Mouse (Mus musculus): ENCODE measurements at regions not wholly inside any gene's neighbourhood (a gene's known extent, or its start where the extent isn't known, plus 50 kb on each side); places are given as distances from the start of the nearest gene placed in this dataset.

- DNase-seq (ENCODE audit: low read depth) = no peak
- TF ChIP-seq CTCF (IDR thresholded peaks at IDR 0.05; ENCODE audit: borderline replicate concordance, extremely low read depth, insufficient read depth, insufficient read length) (no peak), POLR2A (IDR thresholded peaks at IDR 0.05; ENCODE audit: borderline replicate concordance, extremely low read depth, insufficient read depth, insufficient read length, poor library complexity, severe bottlenecking) (no peak)
These were observed 377.9 kb upstream of the Nr2f1 start for GRCm38 (mm10) chr13:78577497-78577896.

- DNase-seq (ENCODE audit: low read depth) = peak; percentile 77
- TF ChIP-seq CTCF (IDR thresholded peaks at IDR 0.05; ENCODE audit: borderline replicate concordance, extremely low read depth, insufficient read depth, insufficient read length) (no peak), POLR2A (IDR thresholded peaks at IDR 0.05; ENCODE audit: borderline replicate concordance, extremely low read depth, insufficient read depth, insufficient read length, poor library complexity, severe bottlenecking) (no peak)
These were observed 377.0 kb upstream of the Nr2f1 start for GRCm38 (mm10) chr13:78576300-78577296.

GRCm38 (mm10) chr13:78571093-78571492, 371.5 kb upstream of the Nr2f1 start:
- peak; percentile 64 for DNase-seq (ENCODE audit: low read depth)
- TF ChIP-seq CTCF (IDR thresholded peaks at IDR 0.05; ENCODE audit: borderline replicate concordance, extremely low read depth, insufficient read depth, insufficient read length) (no peak), POLR2A (IDR thresholded peaks at IDR 0.05; ENCODE audit: borderline replicate concordance, extremely low read depth, insufficient read depth, insufficient read length, poor library complexity, severe bottlenecking) (no peak)

GRCm38 (mm10) chr13:78524446-78524937, 324.9 kb upstream of the Nr2f1 start:
- no peak for TF ChIP-seq CTCF (IDR thresholded peaks at IDR 0.05; ENCODE audit: borderline replicate concordance, extremely low read depth, insufficient read depth, insufficient read length)
- no peak for TF ChIP-seq POLR2A (IDR thresholded peaks at IDR 0.05; ENCODE audit: borderline replicate concordance, extremely low read depth, insufficient read depth, insufficient read length, poor library complexity, severe bottlenecking)
- peak; percentile 39 for DNase-seq (ENCODE audit: low read depth)

- TF ChIP-seq CTCF (IDR thresholded peaks at IDR 0.05; ENCODE audit: borderline replicate concordance, extremely low read depth, insufficient read depth, insufficient read length) (no peak), POLR2A (IDR thresholded peaks at IDR 0.05; ENCODE audit: borderline replicate concordance, extremely low read depth, insufficient read depth, insufficient read length, poor library complexity, severe bottlenecking) (no peak)
- no peak for DNase-seq (ENCODE audit: low read depth)
These were observed 321.2 kb upstream of the Nr2f1 start for GRCm38 (mm10) chr13:78520771-78521170.

- TF ChIP-seq POLR2A (IDR thresholded peaks at IDR 0.05; ENCODE audit: borderline replicate concordance, extremely low read depth, insufficient read depth, insufficient read length, poor library complexity, severe bottlenecking) (no peak), CTCF (IDR thresholded peaks at IDR 0.05; ENCODE audit: borderline replicate concordance, extremely low read depth, insufficient read depth, insufficient read length) (no peak)
- no peak for DNase-seq (ENCODE audit: low read depth)
These were observed 320.6 kb upstream of the Nr2f1 start for GRCm38 (mm10) chr13:78520186-78520585.

GRCm38 (mm10) chr13:78500551-78500950, 301.0 kb upstream of the Nr2f1 start:
- peak; percentile 17 for DNase-seq (ENCODE audit: low read depth)
- TF ChIP-seq CTCF (IDR thresholded peaks at IDR 0.05; ENCODE audit: borderline replicate concordance, extremely low read depth, insufficient read depth, insufficient read length) = no peak
- TF ChIP-seq POLR2A (IDR thresholded peaks at IDR 0.05; ENCODE audit: borderline replicate concordance, extremely low read depth, insufficient read depth, insufficient read length, poor library complexity, severe bottlenecking) = no peak

GRCm38 (mm10) chr13:78483760-78484357, 284.3 kb upstream of the Nr2f1 start:
- no peak for DNase-seq (ENCODE audit: low read depth)
- no peak for TF ChIP-seq POLR2A (IDR thresholded peaks at IDR 0.05; ENCODE audit: borderline replicate concordance, extremely low read depth, insufficient read depth, insufficient read length, poor library complexity, severe bottlenecking)
- no peak for TF ChIP-seq CTCF (IDR thresholded peaks at IDR 0.05; ENCODE audit: borderline replicate concordance, extremely low read depth, insufficient read depth, insufficient read length)

- TF ChIP-seq CTCF (IDR thresholded peaks at IDR 0.05; ENCODE audit: borderline replicate concordance, extremely low read depth, insufficient read depth, insufficient read length) (no peak), POLR2A (IDR thresholded peaks at IDR 0.05; ENCODE audit: borderline replicate concordance, extremely low read depth, insufficient read depth, insufficient read length, poor library complexity, severe bottlenecking) (no peak)
- peak; percentile 80 for DNase-seq (ENCODE audit: low read depth)
These were observed 283.6 kb upstream of the Nr2f1 start for GRCm38 (mm10) chr13:78482929-78483759.

- DNase-seq (ENCODE audit: low read depth) = peak; percentile 65
- no peak for TF ChIP-seq CTCF (IDR thresholded peaks at IDR 0.05; ENCODE audit: borderline replicate concordance, extremely low read depth, insufficient read depth, insufficient read length)
- TF ChIP-seq POLR2A (IDR thresholded peaks at IDR 0.05; ENCODE audit: borderline replicate concordance, extremely low read depth, insufficient read depth, insufficient read length, poor library complexity, severe bottlenecking) = no peak
These were observed 251.9 kb upstream of the Nr2f1 start for GRCm38 (mm10) chr13:78451333-78452070.

Measured in brain, embryonic 14.5 days (tissue).